Mouse (Mus musculus) bone marrow macrophage, adult 2 months (primary cell): ENCODE results near the gene Rasgrf1.

Experiments
- CTCF ChIP-seq: IDR thresholded peaks from 2 replicates; pipeline ENCODE4 v1.5.1; 2012; ENCODE audit warnings: low read depth, mild to moderate bottlenecking, low read length, moderate library complexity
- POLR2A ChIP-seq: IDR thresholded peaks from 2 replicates; pipeline ENCODE4 v1.6.1; 2012; ENCODE audit warnings: mild to moderate bottlenecking, low read depth, low read length, borderline replicate concordance

GRCm38 (mm10) chr9:89918832-89919231, 9.1 kb downstream of the Rasgrf1 start:
- TF ChIP-seq POLR2A (no peak), CTCF (no peak)
